Mouse (Mus musculus): Measurements from ENCODE around the gene Gm17175. TPM values are rescaled to one million over a fixed set of nuclear protein-coding genes. Genes with fewer than 3 reads are reported as not detected.
"Not testable (repeated sequence)": the region's sequence is repeated elsewhere in the genome, so short reads cannot be mapped to it uniquely, and the experiment has no call there.

The Gm17175 gene
- polyA plus RNA-seq (2011; ENCODE audit: insufficient read depth, insufficient read length, low replicate concordance, missing spikeins), result not detected in 2 replicates

GRCm38 (mm10) chr14:51573963-51574362 lies at the start of gene Gm17175:
TSS of gene Gm17175 (minus strand) at chr14:51574063.
- not testable (repeated sequence) for H3K4me3 ChIP-seq (replicated peaks; ENCODE audit: control insufficient read depth, low read depth, low read length); H3K4me1 ChIP-seq (ENCODE audit: control insufficient read depth, insufficient read depth, low read length); H3K27ac ChIP-seq (ENCODE audit: control insufficient read depth, insufficient read depth, low read depth, low read length, poor library complexity)
- WGBS, result 82% methylated on average over 2 of the region's 2 CpGs

DNA sequence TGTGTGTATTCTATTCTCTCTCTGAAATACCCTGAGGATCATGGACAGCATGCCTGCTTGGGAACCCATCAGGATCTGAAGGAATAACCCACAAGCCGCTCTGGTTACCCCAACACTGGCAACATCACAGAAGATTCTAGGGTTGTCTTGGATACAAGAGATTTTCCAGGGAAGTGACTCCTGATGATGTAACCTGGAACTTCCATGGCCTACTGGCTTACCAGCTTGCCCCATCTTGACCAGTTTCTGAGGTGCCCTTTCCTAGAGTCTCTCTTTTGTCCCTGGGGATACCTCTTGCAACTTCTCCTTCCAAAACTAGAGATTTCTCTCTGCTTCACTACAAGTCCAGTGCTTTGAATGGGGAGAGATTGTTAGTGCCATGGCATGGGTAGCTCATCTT lies 37.3 kb upstream of the Gm17175 start, which contains the start of gene Gm17078:
Gm17078 (minus strand) TSS at position 101 of the 400 bp plus-strand sequence.
- Histone ChIP-seq H3K27ac (ENCODE audit: control insufficient read depth, insufficient read depth, low read depth, low read length, poor library complexity) (no peak within 1 kb of the TSS), H3K4me1 (ENCODE audit: control insufficient read depth, insufficient read depth, low read length) (no peaks in the 10 kb centered on the region), H3K4me3 (replicated peaks; ENCODE audit: control insufficient read depth, low read depth, low read length) (no peak within 1 kb of the TSS)
- TF ChIP-seq POLR2A (IDR thresholded peaks at IDR 0.05; ENCODE audit: borderline replicate concordance, control insufficient read depth, low read depth, low read length), result no peak
- TF ChIP-seq CTCF (IDR thresholded peaks at IDR 0.05; ENCODE audit: control insufficient read depth, insufficient read depth, low read length), result no peak
- 83% methylated on average over 1 of the region's 1 CpGs for WGBS

DNA sequence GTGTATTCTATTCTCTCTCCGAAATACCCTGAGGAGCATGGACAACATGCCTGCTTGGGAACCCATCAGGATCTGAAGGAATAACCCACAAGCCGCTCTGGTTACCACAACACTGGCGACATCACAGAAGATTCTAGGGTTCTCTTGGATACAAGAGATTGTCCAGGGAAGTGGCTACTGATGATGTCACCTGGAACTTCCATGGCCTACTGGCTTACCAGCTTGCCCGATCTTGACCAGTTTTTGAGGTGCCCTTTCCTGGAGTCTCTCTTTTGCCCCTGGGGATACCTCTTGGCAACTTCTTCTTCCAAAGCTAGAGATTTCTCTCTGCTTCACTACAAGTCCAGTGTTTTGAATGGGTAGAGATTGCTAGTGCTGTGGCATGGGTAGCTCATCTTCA lies 18.2 kb upstream of the Gm17175 start, which contains the start of gene Gm17174:
Gm17174 (minus strand) TSS at position 101 of the 400 bp plus-strand sequence.
- H3K27ac ChIP-seq (ENCODE audit: control insufficient read depth, insufficient read depth, low read depth, low read length, poor library complexity); H3K4me1 ChIP-seq (ENCODE audit: control insufficient read depth, insufficient read depth, low read length); H3K4me3 ChIP-seq (replicated peaks; ENCODE audit: control insufficient read depth, low read depth, low read length): not testable (repeated sequence)
- WGBS, result 78% methylated on average over 4 of the region's 4 CpGs

- Histone ChIP-seq H3K27ac (ENCODE audit: control insufficient read depth, insufficient read depth, low read depth, low read length, poor library complexity) (no peak within 1 kb of the TSS), H3K4me3 (replicated peaks; ENCODE audit: control insufficient read depth, low read depth, low read length) (no peak within 1 kb of the TSS), H3K4me1 (ENCODE audit: control insufficient read depth, insufficient read depth, low read length) (no peaks in the 10 kb centered on the region)
- 84% methylated on average over 4 of the region's 4 CpGs for WGBS
- no peak for TF ChIP-seq CTCF (IDR thresholded peaks at IDR 0.05; ENCODE audit: control insufficient read depth, insufficient read depth, low read length)
- no peak for TF ChIP-seq POLR2A (IDR thresholded peaks at IDR 0.05; ENCODE audit: borderline replicate concordance, control insufficient read depth, low read depth, low read length)
Measured at GRCm38 (mm10) chr14:51552490-51552889, 21.4 kb downstream of the Gm17175 start, which contains the start of gene Gm5622. TSS of gene Gm5622 (plus strand) at chr14:51552790.

Other genes starting within 250 kb of the Gm17175 start
- gene Gm7247, start 212.3 kb downstream of the Gm17175 start, polyA plus RNA-seq (2011; ENCODE audit: insufficient read depth, insufficient read length, low replicate concordance, missing spikeins), result not detected in 2 replicates
- not detected in 2 replicates for gene Vmn2r88, start 163.2 kb downstream of the Gm17175 start, polyA plus RNA-seq (2011; ENCODE audit: insufficient read depth, insufficient read length, low replicate concordance, missing spikeins)
- not detected in 2 replicates for gene Vmn2r89, start 122.2 kb downstream of the Gm17175 start, polyA plus RNA-seq (2011; ENCODE audit: insufficient read depth, insufficient read length, low replicate concordance, missing spikeins)
- not detected in 2 replicates for gene Gm5622, start 21.3 kb downstream of the Gm17175 start, polyA plus RNA-seq (2011; ENCODE audit: insufficient read depth, insufficient read length, low replicate concordance, missing spikeins)
- not detected in 2 replicates for gene Gm17174, start 18.1 kb upstream of the Gm17175 start, polyA plus RNA-seq (2011; ENCODE audit: insufficient read depth, insufficient read length, low replicate concordance, missing spikeins)
- gene Gm17078, start 37.2 kb upstream of the Gm17175 start, polyA plus RNA-seq (2011; ENCODE audit: insufficient read depth, insufficient read length, low replicate concordance, missing spikeins), result not detected in 2 replicates
- not detected in 2 replicates for gene Gm4181, start 61.6 kb upstream of the Gm17175 start, polyA plus RNA-seq (2011; ENCODE audit: insufficient read depth, insufficient read length, low replicate concordance, missing spikeins)
- gene Gm17079, start 121.4 kb upstream of the Gm17175 start, polyA plus RNA-seq (2011; ENCODE audit: insufficient read depth, insufficient read length, low replicate concordance, missing spikeins), result not detected in 2 replicates
- gene Gm5800, start 143.1 kb upstream of the Gm17175 start, polyA plus RNA-seq (2011; ENCODE audit: insufficient read depth, insufficient read length, low replicate concordance, missing spikeins), result not detected in 2 replicates
- not detected in 2 replicates for gene Ang4, start 199.5 kb upstream of the Gm17175 start, polyA plus RNA-seq (2011; ENCODE audit: insufficient read depth, insufficient read length, low replicate concordance, missing spikeins)
- gene AY358078, start 226.0 kb upstream of the Gm17175 start, polyA plus RNA-seq (2011; ENCODE audit: insufficient read depth, insufficient read length, low replicate concordance, missing spikeins), result not detected in 2 replicates